Mouse (Mus musculus) cerebellum, adult 9-11 months (tissue): ENCODE measurements around the gene Cacna1a.
A peak's percentile ranks its signal among the peaks of the same experiment; 100 is the strongest.
"Not testable (repeated sequence)": the region's sequence is repeated elsewhere in the genome, so short reads cannot be mapped to it uniquely, and the experiment has no call there.

Experiments
- DNase-seq: peaks from one replicate; pipeline ENCODE4 v3.0.0; 2022

The Cacna1a gene

DNA sequence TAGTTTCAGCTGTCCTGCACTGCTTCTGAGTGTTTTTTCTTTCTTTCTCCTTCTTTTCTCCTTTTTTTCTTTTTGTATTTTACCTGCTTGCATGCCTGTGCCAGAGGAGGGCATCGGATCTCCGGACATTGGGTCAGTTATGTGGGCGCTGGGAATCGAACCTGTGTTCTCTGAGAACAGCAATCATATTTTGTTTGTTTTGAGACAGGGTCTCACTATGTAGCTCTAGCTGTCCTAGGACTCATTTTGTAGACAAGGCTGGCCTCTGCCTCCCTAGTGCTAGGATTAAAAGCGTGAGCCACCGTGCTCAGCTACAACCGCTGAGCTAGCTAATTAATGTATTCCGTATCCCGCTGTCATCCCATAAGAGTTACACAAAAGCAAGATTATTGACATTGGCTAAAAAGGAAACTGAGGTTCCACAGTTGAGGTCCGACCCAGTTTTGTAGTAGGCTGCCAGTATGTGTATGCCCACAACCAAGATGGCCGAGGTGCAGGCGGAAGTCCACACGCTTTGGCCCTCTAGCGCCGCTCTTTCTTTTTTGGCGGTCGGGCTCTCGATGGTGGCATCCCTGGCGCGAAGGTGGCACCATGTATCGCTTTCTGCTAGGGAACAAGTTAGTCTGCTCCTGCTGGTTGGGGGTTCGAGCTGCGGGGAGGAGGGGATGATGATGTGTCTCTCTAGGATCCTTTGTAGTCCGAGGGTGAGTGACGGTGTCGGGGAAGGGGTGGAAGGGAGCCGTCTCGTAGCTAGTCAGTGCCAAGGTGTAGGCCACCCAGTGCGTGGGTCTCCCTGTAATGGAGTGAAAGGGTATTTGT, 276.5 kb downstream of the Cacna1a start:
- DNase-seq, result peak; percentile 90

DNA sequence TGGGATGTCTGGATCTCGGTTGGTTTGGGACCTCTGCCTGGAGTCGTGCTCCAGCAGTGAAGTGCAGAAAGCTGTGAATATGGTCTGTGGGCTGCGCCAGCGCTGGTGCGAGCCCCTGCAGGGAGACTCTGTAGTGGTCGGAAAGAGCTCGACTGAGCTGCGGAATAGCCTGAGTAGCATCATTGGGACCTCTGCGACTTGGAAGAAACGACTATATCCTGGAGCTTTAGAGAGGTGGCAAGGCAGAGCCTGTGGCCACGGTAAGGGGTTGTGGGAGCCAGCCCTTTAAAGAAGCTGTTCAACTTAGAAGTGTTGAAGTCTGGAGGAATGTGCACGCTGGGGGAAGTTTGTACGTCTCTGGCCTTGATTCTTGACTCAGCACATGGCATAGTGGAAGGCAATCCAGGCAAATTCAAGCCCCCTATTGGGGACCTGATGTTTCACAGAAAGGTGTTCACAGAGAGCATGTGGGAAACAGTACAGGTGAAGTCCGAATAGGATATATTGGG, 277.2 kb downstream of the Cacna1a start:
- no peak for DNase-seq

DNA sequence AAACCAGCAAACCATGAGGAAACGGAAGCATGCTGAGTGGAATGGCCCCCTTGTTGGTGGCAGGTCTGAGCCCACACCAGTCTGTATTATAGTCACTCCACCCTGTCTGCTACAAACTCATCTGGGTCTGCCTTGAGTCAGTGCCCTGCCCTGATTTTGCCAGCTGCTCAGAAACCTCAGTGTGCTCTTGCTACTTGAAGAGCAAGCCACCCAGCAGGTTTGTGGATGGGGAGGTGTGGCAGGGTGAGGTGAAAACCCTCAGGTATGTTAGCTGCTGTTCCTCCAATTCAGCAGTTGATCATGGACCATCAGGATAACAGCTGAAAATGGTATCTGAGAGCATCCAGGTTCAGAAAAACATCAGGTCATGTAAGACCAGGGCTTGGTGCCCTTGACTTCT, 279.8 kb downstream of the Cacna1a start:
- no peak for DNase-seq

DNA sequence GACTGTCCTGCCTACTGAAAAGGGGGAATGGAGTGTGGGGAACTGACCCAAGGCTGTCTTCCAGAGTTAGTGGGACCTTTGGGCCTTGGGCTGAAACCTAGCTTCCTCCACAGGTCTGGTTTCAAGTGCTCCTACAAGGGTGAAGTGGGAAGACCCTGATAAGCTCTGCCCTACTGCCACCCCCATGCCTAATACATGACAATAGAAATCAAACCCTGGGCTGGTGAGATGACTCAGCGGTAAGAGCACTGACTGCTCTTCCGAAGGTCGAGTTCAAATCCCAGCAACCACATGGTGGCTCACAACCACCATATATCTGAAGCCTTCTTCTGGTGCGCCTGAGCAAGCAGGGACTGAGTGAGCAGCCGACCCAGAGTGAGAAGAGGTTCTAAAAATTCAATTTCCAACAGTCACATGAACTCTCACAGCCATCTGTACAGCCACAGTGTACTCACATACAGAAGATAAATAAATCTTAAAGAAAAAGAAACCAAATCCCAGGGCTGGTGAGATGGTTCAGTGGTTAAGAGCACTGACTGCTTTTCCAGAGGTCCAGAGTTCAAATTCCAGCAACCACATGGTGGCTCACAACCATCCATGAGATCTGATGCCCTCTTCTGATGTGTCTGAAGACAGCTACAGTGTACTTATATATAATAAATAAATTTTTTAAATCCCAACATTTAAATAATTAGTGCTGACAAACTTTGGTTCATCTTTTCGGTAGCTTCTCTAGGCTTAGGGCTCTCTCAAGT, 280.7 kb downstream of the Cacna1a start:
- no peak for DNase-seq

DNA sequence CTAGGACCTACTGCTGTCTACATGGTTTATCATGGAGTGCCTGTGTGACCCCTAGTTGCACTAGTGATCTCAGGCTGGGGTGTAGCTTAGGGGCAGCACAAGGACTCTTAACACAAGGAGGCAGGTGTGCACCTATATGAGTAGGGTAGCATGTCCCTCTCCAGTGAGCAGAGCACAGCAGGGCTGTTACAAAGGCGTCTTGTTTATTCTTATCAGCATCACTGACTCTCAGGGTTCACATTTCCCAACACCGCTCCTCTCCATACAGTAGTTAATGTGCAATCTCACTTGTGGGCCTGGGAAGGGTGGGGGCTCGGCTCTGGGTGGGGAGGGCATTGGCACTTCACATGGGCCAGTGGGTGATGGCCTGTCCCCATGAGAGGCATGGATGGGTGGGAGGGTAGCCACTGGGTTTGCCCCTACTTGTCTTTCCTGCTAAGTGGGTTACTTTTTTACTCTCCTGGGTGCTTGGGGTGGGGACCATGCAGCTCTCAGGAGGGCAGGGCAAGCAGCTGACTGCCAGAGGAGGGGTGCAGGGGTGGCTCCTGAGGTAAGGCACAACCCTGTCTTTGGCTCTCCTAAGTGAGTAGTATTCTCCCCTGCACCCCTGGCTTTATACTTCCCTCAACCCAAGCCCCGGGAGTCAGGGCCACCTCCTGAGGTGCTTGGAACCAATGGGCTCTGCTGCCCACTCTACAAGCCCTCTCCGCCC, 282.2 kb downstream of the Cacna1a start:
- not testable (repeated sequence) for DNase-seq

DNA sequence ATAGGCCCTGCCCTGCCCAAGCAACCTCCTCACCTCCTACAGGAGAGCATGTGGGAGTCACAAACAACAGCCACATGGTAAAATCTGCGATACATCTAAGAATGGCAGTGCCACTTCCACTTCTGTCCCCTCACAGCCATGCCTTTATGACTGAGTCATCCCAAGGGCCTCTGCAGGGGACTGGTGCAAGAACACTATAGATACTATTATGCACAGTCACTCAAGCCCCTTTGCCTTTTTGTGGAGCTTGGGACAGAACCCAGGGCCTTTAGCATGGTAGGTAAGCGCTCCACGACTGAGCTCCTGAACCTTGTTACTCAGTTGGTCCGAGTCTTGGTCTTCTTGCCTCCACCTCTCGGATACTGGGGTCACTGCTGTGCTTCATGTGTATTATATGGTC, 289.1 kb downstream of the Cacna1a start:
- DNase-seq, result no peak

DNA sequence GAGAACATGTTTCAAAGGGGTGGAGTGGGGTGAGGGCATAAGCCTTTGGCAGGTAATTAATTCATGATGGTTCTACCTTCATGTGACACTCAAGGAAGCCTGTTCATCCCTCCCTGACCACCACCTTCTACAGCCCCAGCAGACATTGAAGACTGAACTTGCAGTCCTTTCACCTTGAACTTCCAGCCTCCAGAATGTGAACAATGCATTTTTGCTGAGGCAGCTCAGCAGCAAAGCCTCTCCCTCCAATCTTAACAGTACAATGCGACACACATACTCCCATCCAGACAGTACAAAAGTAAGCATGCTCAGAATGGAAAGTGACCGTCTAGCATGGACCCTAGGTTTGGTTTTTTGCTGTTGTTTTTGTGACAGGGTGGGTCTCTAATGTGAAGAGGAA, 293.2 kb downstream of the Cacna1a start:
- no peak for DNase-seq

DNA sequence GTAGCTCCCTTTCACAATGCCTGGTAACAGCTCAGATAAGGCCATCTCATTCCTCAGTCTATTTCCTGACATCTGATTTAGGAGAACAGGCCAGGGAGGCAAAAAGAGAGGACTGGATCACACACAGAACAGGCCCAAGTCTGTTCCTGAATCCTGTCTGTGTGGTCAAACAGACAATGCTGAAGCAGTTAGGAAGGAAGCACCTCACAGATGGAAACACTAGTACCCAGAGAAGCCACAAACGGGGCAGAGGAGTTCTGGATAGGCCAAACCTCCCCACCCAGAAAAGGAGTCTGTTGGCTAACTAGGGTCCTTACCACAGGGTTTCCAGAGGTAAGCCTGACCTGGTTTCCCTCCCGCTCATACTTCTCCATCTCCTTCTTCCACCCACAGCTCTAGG, 294.0 kb downstream of the Cacna1a start:
- no peak for DNase-seq

DNA sequence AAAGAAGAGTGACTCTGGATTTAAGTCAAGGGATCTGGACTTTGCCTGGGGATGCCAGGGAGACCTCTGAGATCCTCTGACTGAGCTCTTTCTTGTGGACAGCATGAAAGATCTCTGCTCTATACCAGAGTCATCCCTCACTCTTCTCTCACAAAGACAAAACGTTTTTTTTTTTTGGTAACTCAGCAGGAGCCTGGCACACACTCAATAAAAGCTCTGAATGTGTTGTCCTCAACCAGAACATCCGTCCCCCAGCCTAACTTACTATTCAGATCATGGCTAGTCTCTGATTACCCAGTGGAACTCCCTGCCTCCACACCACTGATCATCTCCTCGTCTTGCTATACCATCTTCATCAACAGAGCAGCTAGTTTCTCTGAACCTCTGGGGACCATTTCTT, 296.3 kb downstream of the Cacna1a start:
- DNase-seq, result peak; percentile 37

DNA sequence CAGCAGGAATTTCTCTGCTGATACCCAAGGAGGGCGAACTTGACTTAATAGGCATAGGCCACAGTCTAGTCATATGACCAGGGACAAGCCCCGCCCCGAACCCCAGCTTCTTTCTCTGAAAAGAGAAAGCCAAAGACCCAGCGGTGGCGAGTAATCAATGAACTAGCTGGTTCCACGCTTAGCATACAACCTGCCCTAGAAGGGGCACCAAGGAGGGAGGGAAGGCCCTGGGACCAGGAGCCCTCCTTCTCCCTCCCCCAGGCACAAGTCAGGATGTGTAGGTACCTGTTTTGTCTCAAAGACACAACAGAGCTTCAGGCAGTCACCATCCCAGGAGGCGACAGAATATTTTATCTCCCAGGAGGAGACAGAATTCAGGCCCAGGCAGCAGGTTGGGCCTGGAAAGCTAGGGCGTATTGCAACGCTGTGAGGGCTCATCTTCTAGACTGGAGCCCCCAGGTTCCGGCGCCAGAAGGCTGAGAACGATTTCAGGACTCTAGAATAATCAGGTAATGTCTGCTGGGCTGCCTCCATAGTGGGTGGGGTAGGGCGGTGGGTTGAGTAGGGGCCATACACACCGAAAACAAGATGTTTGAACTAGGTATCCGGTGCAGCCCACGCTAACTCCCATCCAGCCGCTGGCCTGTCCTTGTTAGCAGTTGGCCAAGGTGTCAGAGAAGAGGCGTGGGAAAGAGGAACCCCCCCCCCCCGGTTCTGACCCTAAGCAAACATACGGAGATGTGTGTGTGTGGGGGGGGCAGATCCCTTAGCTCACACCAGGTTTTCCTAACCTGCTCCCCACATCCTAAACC, 298.2 kb downstream of the Cacna1a start, which contains the start of gene Trmt1:
Gene Trmt1 (plus strand): TSS at position 117 of the 812 bp plus-strand sequence.
- DNase-seq, result peak; percentile 52

DNA sequence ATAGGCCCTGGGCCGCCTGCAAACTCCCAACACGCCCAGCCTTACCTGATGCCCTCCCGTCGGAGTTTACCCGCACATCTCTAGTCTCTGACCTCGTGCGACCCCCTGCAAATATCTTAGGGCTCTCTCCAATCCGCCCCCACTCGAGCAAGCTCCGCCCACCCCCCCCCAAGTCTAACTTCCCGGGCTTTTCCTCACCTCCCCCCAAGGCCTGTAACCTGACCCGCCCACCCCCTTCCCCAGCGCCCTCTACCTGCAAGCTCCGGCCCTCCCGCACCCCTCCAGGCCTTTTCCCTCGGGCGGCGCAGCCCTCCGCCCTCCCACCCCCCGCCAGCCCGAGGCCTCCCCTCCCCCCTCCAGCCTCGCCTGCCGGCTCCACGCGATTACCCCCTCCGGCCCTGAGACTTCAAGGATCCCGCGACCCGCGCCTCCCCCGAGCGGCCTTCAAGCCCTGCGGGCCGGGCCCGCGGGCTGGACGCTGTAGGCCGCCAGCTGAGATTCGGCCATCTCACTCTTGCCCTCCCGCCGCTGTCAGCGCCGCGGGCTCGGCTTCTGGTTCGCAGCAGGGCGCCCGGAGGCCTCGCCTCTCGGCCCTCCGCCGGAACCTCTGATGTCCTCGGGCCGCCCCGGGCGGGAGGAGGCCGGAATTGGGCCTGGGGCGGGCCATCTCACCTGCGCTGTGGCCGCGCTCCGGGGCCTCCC, 298.9 kb downstream of the Cacna1a start:
- DNase-seq, result peak; percentile 68

DNA sequence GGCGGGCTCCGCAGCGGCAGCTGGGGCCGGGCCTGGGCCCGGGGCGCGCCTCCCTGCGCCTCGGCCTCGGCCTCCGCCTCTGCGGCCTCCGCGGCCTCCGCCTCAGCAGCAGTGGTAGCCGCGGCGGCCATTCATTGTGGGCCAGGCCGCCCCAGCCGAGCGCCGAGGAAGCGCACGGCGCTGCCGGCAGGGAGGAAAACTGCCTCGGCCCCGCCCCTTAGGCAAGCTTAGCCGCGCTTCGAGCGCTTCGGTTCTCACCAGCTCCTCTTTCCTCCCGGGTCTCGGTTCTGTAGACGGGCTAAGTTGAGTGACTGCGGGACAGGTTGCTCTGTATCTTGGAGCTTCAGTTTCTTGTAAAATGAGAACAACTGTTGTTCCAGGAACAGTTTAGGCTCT, 299.5 kb downstream of the Cacna1a start, which contains the start of gene Nacc1:
Gene Nacc1 (minus strand): TSS at position 158 of the 396 bp plus-strand sequence.
- peak; percentile 87 for DNase-seq

DNA sequence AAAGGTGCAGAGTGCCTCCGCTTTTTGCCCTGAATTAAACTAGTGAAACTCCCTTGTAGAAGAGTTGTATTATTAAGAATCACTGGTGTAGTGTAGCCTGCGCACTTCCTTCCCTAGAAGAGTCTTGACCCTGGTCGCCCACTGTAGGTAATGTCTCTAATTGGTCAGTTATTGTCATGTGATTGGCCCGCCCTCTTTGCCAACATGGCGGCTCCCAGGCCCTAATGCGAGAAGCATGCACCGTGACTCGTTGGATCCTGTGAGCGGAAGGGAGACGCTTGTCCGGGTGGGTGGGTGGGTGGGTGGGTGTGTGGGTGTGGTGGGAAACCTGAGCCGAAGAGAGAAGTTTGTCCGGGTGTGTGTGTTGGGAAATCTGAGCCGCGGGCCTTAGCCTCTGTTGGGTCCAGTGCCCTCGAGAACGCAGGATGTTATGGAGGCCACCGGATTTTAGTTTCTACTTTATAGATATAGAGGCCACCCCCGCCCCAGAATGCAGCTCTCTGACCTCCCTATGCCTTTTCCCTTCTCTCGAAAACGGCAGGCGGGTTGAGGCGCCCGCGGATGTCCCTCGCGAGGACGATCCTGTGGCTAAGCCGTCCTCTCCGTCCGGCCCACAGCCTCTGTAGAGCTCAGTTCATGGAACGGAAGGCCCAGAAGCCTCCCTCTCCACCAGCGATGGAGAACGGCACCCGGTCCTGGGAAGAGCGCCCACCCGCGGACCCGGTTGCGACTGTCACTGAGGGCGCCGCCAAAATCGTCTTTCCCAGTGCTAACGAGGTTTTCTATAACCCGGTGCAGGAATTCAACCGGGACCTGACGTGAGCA, 301.1 kb downstream of the Cacna1a start:
- peak; percentile 91 for DNase-seq
